ENCODE assay signal across 21 mouse cellular contexts in genomic region chr9:40892456-40892855, GRCm38 (mm10). TPM values are rescaled to one million over a fixed set of nuclear protein-coding genes. Genes with fewer than 3 reads are reported as not detected.
"Had no signal": no experiment of that assay in that cellular context is flagged by ENCODE, and none has a peak within 500 bp of the region (broad histone marks: within the 10 kb centered on the region; RNA-seq: fewer than 3 reads in every experiment).

No protein-coding gene starts in this region.

- H3K36me3 ChIP-seq: liver, embryonic 12.5 days; midbrain, embryonic 13.5 days; midbrain, embryonic 15.5 days; neural tube, embryonic 12.5 days; stomach, embryonic 15.5 days had no signal

- H3K4me3 ChIP-seq: liver, embryonic 12.5 days; midbrain, embryonic 13.5 days; midbrain, embryonic 15.5 days; myocyte; neural tube, embryonic 12.5 days; stomach, embryonic 15.5 days had no signal

- H3K4me1 ChIP-seq: liver, embryonic 12.5 days; neural tube, embryonic 12.5 days; stomach, embryonic 15.5 days had no signal

- H3K27me3 ChIP-seq: neural tube, embryonic 12.5 days had no signal

- H3K4me2 ChIP-seq: liver, embryonic 12.5 days; lung, embryonic 14.5 days; midbrain, embryonic 11.5 days; midbrain, embryonic 13.5 days; midbrain, embryonic 15.5 days; neural tube, embryonic 12.5 days; stomach, embryonic 15.5 days had no signal

- H3K9ac ChIP-seq: liver, embryonic 12.5 days; liver, embryonic 14.5 days; lung, embryonic 14.5 days; midbrain, embryonic 13.5 days; midbrain, embryonic 15.5 days; neural tube, embryonic 12.5 days; stomach, embryonic 15.5 days had no signal

- H3K27ac ChIP-seq: liver, embryonic 12.5 days; liver, embryonic 14.5 days; midbrain, embryonic 13.5 days; midbrain, embryonic 15.5 days; neural tube, embryonic 12.5 days; stomach, embryonic 15.5 days; stomach, postnatal 0 days had no signal

- ATAC-seq: liver, embryonic 12.5 days; midbrain, embryonic 13.5 days; midbrain, embryonic 15.5 days had no signal

- H3K9me3 ChIP-seq: liver, embryonic 12.5 days; midbrain, embryonic 13.5 days; midbrain, embryonic 15.5 days; neural tube, embryonic 12.5 days; stomach, embryonic 15.5 days had no signal

- DNase-seq: lung, adult 18-20 months; lung, embryonic 14.5 days; lung, postnatal 10 days; lung, postnatal 4 days; right cerebral cortex, postnatal 14 days; thymus, adult 2 months; thymus, postnatal 25 days; thymus, postnatal 4 days had no signal

RNA-seq across cellular contexts. Expression of gene Bsx, which starts 18.5 kb away (rescaled TPM):
- polyA plus RNA-seq: liver, embryonic 12.5 days; liver, embryonic 16.5 days; lung, embryonic 14.5 days; lung, embryonic 16.5 days; myocyte; neural tube, embryonic 12.5 days; spleen, adult 2 months; stomach, embryonic 15.5 days; stomach, postnatal 0 days; urinary bladder, adult 2 months had no signal
